Comparison of ENCODE assay signal across 8 mouse cellular contexts in the genomic region with DNA sequence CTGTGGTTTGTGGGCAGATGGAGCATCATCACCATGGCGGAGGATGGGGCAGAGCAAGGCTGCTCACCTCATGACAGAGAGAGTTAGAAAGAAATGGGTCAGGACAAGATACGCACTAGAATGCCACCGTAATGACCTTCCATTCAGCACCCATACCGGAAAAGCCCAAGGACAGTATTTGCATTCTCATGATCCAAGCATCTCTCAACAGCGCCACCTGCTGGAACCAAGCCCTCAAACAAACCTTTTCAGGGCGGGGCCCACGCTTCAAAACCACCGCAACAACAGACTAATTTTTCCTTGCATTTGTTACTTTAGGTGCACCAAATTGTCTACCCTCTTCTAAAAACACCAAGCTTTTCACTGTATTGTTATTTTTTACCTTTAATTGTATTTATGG. TPM values are rescaled to one million over a fixed set of nuclear protein-coding genes. Genes with fewer than 3 reads are reported as not detected.
DNase-seq lines count a peak whose midpoint lies in the region; TF ChIP-seq lines count a peak whose summit lies in the region.

No protein-coding gene starts in this region.

- no peak for TF ChIP-seq POLR2A in lung, adult 2 months (IDR thresholded peaks at IDR 0.05; ENCODE audit: borderline replicate concordance, extremely low read depth, low read depth, low read length)

- WGBS in lung, adult 2 months = 51% methylated on average over 8 of the region's 8 CpGs

- H3K4me3 ChIP-seq in lung, adult 2 months (replicated peaks; ENCODE audit: extremely low read depth, low read depth, low read length) = no peak overlapping the region

- DNase-seq in adrenal gland, adult (ENCODE audit: inconsistent age in 2 of 2, low spot score in 1 of 2) = peak; percentile 42 to 80
- no peak for DNase-seq in adrenal gland, postnatal 4 days (ENCODE audit: low spot score in 2 of 2)
- peak; percentile 46 for DNase-seq in urinary bladder, postnatal 14 days (ENCODE audit: low spot score)
- no peak for DNase-seq in urinary bladder, postnatal 4 days (ENCODE audit: low spot score in 2 of 2)
- peak; percentile 50 to 71 for DNase-seq in cerebellum, postnatal 25 days
- DNase-seq in kidney, adult 9 months = peak; percentile 68
- peak; percentile 61 for DNase-seq in lung, adult 2 months
- DNase-seq in spleen, adult 12 weeks (ENCODE audit: low spot score) = peak; percentile 60

- TF ChIP-seq CTCF in lung, adult 2 months (IDR thresholded peaks at IDR 0.05; ENCODE audit: insufficient read depth, low read length) = peak; percentile 65

- no peaks in the 10 kb centered on the region for H3K4me1 ChIP-seq in lung, adult 2 months (ENCODE audit: control insufficient read depth, insufficient read depth, low read length)

RNA-seq across cellular contexts. Expression of a gene that starts 21.6 kb away (rescaled TPM):
- total RNA-seq in adrenal gland, postnatal 4 days (2021) = not detected
- not detected in 2 replicates for polyA plus RNA-seq in lung, adult 2 months (2012; rRNA removed)

RNA-seq across cellular contexts. Expression of a gene that starts 38.2 kb away (rescaled TPM):
- total RNA-seq in adrenal gland, postnatal 4 days (2021) = 1 to 10 TPM; 3.8 to 5.0 TPM
- 1.0 and 1.1 TPM in 2 replicates for polyA plus RNA-seq in lung, adult 2 months (2012; rRNA removed)

RNA-seq across cellular contexts. Expression of a gene that starts 49.4 kb away (rescaled TPM):
- 10 to 100 TPM; 22.2 to 22.3 TPM for total RNA-seq in adrenal gland, postnatal 4 days (2021)
- polyA plus RNA-seq in lung, adult 2 months (2012; rRNA removed) = 6.8 and 10.6 TPM in 2 replicates

Comparison
In these comparisons a context has a peak if more than half of its experiments do, and no peak if none do; other contexts are left out.
1. DNase-seq: peak in adrenal gland, adult (2 of 2), urinary bladder, postnatal 14 days (single experiment), cerebellum, postnatal 25 days (2 of 2), kidney, adult 9 months (single experiment), lung, adult 2 months (single experiment) and spleen, adult 12 weeks (single experiment); none in adrenal gland, postnatal 4 days (0 of 2) and urinary bladder, postnatal 4 days (0 of 2).